Mouse (Mus musculus): ENCODE data around the gene S100a13. TPM values are rescaled to one million over a fixed set of nuclear protein-coding genes. Genes with fewer than 3 reads are reported as not detected.

The S100a13 gene
- polyA plus RNA-seq, 1 experiment from 2014 or later: 9.5 TPM

GRCm38 (mm10) chr3:90540904-90541303 is 26.7 kb downstream of the S100a13 start:
- WGBS: 57% methylated on average over 4 of the region's 4 CpGs
- no peaks in the 10 kb centered on the region for H3K27me3 ChIP-seq (ENCODE audit: low read depth, poor library complexity, severe bottlenecking)
- peak overlapping the region; percentile 74 for H3K27ac ChIP-seq (replicated peaks)
- no peak for DNase-seq (ENCODE audit: low spot score)
- H3K9me3 ChIP-seq (replicated peaks): no peaks in the 10 kb centered on the region
- H3K4me1 ChIP-seq: peaks cover 21% of the 10 kb centered on the region
- no peaks in the 10 kb centered on the region for H3K36me3 ChIP-seq
- H3K4me3 ChIP-seq: peak overlapping the region; percentile 23; the same call in 1 of the 2 replicates

GRCm38 (mm10) chr3:90549676-90550420 is 35.6 kb downstream of the S100a13 start:
- H3K27ac ChIP-seq (replicated peaks): no peak overlapping the region
- H3K4me1 ChIP-seq: peaks cover 5% of the 10 kb centered on the region; the same call in 1 of the 2 replicates
- no peaks in the 10 kb centered on the region for H3K27me3 ChIP-seq (ENCODE audit: low read depth, poor library complexity, severe bottlenecking)
- H3K36me3 ChIP-seq: no peaks in the 10 kb centered on the region
- H3K4me3 ChIP-seq: no peak overlapping the region
- DNase-seq (ENCODE audit: low spot score): no peak
- H3K9me3 ChIP-seq (replicated peaks): no peaks in the 10 kb centered on the region
- WGBS: 76% methylated on average over 5 of the region's 5 CpGs

- WGBS: 88% methylated on average over 2 of the region's 2 CpGs
- Histone ChIP-seq H3K27ac (replicated peaks) (no peak overlapping the region), H3K36me3 (no peaks in the 10 kb centered on the region), H3K9me3 (replicated peaks) (no peaks in the 10 kb centered on the region), H3K4me1 (peaks cover 5% of the 10 kb centered on the region; the same call in 1 of the 2 replicates), H3K27me3 (ENCODE audit: low read depth, poor library complexity, severe bottlenecking) (no peaks in the 10 kb centered on the region), H3K4me3 (no peak overlapping the region)
- no peak for DNase-seq (ENCODE audit: low spot score)
Observed at GRCm38 (mm10) chr3:90550421-90550790, 36.2 kb downstream of the S100a13 start.

- Histone ChIP-seq H3K36me3 (no peaks in the 10 kb centered on the region), H3K27me3 (ENCODE audit: low read depth, poor library complexity, severe bottlenecking) (no peaks in the 10 kb centered on the region), H3K4me1 (peaks cover 9% of the 10 kb centered on the region), H3K27ac (replicated peaks) (no peak overlapping the region), H3K4me3 (no peak overlapping the region), H3K9me3 (replicated peaks) (no peaks in the 10 kb centered on the region)
- DNase-seq (ENCODE audit: low spot score): no peak
- WGBS: 85% methylated on average over 2 of the region's 2 CpGs
Observed at GRCm38 (mm10) chr3:90552231-90552630, 38.0 kb downstream of the S100a13 start.

- Histone ChIP-seq H3K27me3 (ENCODE audit: low read depth, poor library complexity, severe bottlenecking) (no peaks in the 10 kb centered on the region), H3K36me3 (no peaks in the 10 kb centered on the region), H3K4me1 (peaks cover 4% of the 10 kb centered on the region), H3K27ac (replicated peaks) (no peak overlapping the region), H3K9me3 (replicated peaks) (no peaks in the 10 kb centered on the region), H3K4me3 (no peak overlapping the region)
- DNase-seq (ENCODE audit: low spot score): no peak
- 65% methylated on average over 5 of the region's 5 CpGs for WGBS
Observed at GRCm38 (mm10) chr3:90555954-90556353, 41.7 kb downstream of the S100a13 start.

GRCm38 (mm10) chr3:90560008-90560628 is 45.9 kb downstream of the S100a13 start, which contains the start of gene S100a3:
Gene S100a3 (plus strand): TSS chr3:90560578.
- 85% methylated on average over 6 of the region's 6 CpGs for WGBS
- Histone ChIP-seq H3K27ac (replicated peaks) (no peak within 1 kb of the TSS), H3K36me3 (no peaks in the 10 kb centered on the region), H3K27me3 (ENCODE audit: low read depth, poor library complexity, severe bottlenecking) (no peaks in the 10 kb centered on the region), H3K4me1 (peaks cover 8% of the 10 kb centered on the region), H3K9me3 (replicated peaks) (no peaks in the 10 kb centered on the region), H3K4me3 (no peak within 1 kb of the TSS)
- no peak for DNase-seq (ENCODE audit: low spot score)

Other genes with a start within 250 kb of the S100a13 start
- 6.9 and 7.0 TPM in 2 replicates for gene Dennd4b, start 249.2 kb upstream of the S100a13 start, polyA plus RNA-seq (2016; fragmentation: Nextera tagmentation; extraction: Ambion mirVana)
- gene Gatad2b, start 221.3 kb upstream of the S100a13 start, polyA plus RNA-seq (2016; fragmentation: Nextera tagmentation; extraction: Ambion mirVana): 13.6 and 14.1 TPM in 2 replicates
- 16.4 and 20.1 TPM in 2 replicates for gene Slc27a3, start 124.5 kb upstream of the S100a13 start, polyA plus RNA-seq (2016; fragmentation: Nextera tagmentation; extraction: Ambion mirVana)
- gene Ints3, start 80.8 kb upstream of the S100a13 start, polyA plus RNA-seq (2016; fragmentation: Nextera tagmentation; extraction: Ambion mirVana): 36.2 and 36.9 TPM in 2 replicates
- gene Npr1, start 48.6 kb upstream of the S100a13 start, polyA plus RNA-seq (2016; fragmentation: Nextera tagmentation; extraction: Ambion mirVana): 2.9 and 3.3 TPM in 2 replicates
- 343 and 346 TPM in 2 replicates for gene Ilf2, start 38.3 kb upstream of the S100a13 start, polyA plus RNA-seq (2016; fragmentation: Nextera tagmentation; extraction: Ambion mirVana)
- 65.5 and 75.1 TPM in 2 replicates for gene Snapin, start 23.4 kb upstream of the S100a13 start, polyA plus RNA-seq (2016; fragmentation: Nextera tagmentation; extraction: Ambion mirVana)
- gene Chtop, start 4.9 kb upstream of the S100a13 start, polyA plus RNA-seq (2016; fragmentation: Nextera tagmentation; extraction: Ambion mirVana): 193 and 205 TPM in 2 replicates
- gene S100a1, start within 50 bp of the S100a13 start, polyA plus RNA-seq (2016; fragmentation: Nextera tagmentation; extraction: Ambion mirVana): 5.4 and 7.2 TPM in 2 replicates
- not detected in 2 replicates for gene S100a14, start 12.4 kb downstream of the S100a13 start, polyA plus RNA-seq (2016; fragmentation: Nextera tagmentation; extraction: Ambion mirVana)
- gene S100a16, start 22.8 kb downstream of the S100a13 start, polyA plus RNA-seq (2016; fragmentation: Nextera tagmentation; extraction: Ambion mirVana): 30.8 and 35.3 TPM in 2 replicates
- gene S100a3, start 46.1 kb downstream of the S100a13 start, polyA plus RNA-seq (2016; fragmentation: Nextera tagmentation; extraction: Ambion mirVana): not detected in 2 replicates
- gene S100a2, start 75.8 kb downstream of the S100a13 start, polyA plus RNA-seq (2016; fragmentation: Nextera tagmentation; extraction: Ambion mirVana): not detected in 2 replicates
- gene Gm42674, start 87.5 kb downstream of the S100a13 start, polyA plus RNA-seq (2016; fragmentation: Nextera tagmentation; extraction: Ambion mirVana): not detected in 2 replicates
- 0.35 and 0.81 TPM in 2 replicates for gene S100a4, start 89.3 kb downstream of the S100a13 start, polyA plus RNA-seq (2016; fragmentation: Nextera tagmentation; extraction: Ambion mirVana)
- gene S100a5, start 94.1 kb downstream of the S100a13 start, polyA plus RNA-seq (2016; fragmentation: Nextera tagmentation; extraction: Ambion mirVana): not detected in 2 replicates
- gene S100a6, start 98.4 kb downstream of the S100a13 start, polyA plus RNA-seq (2016; fragmentation: Nextera tagmentation; extraction: Ambion mirVana): 14.0 and 23.4 TPM in 2 replicates
- gene S100a7a, start 139.6 kb downstream of the S100a13 start, polyA plus RNA-seq (2016; fragmentation: Nextera tagmentation; extraction: Ambion mirVana): 0.15 TPM in 1 of 2 replicates, not detected in the other
- gene S100a8, start 154.5 kb downstream of the S100a13 start, polyA plus RNA-seq (2016; fragmentation: Nextera tagmentation; extraction: Ambion mirVana): 2.3 TPM in 1 of 2 replicates, not detected in the other
- gene S100a9, start 181.3 kb downstream of the S100a13 start, polyA plus RNA-seq (2016; fragmentation: Nextera tagmentation; extraction: Ambion mirVana): 0.48 TPM in 1 of 2 replicates, not detected in the other
- not detected in 2 replicates for gene Pglyrp4, start 212.5 kb downstream of the S100a13 start, polyA plus RNA-seq (2016; fragmentation: Nextera tagmentation; extraction: Ambion mirVana)